Mouse (Mus musculus): Measurements from ENCODE around the gene Lrig2. TPM values are rescaled to one million over a fixed set of nuclear protein-coding genes. Genes with fewer than 3 reads are reported as not detected.
"Not testable (repeated sequence)": the region's sequence is repeated elsewhere in the genome, so short reads cannot be mapped to it uniquely, and the experiment has no call there.

The Lrig2 gene
- polyA plus RNA-seq, 1 experiment from 2014 or later = 30.9 TPM

- no peaks in the 10 kb centered on the region for H3K27me3 ChIP-seq
- H3K27ac ChIP-seq = no peak overlapping the region
- no peak overlapping the region for H3K9ac ChIP-seq (replicated peaks)
- H3K36me3 ChIP-seq = no peaks in the 10 kb centered on the region
- no peak overlapping the region for H3K4me2 ChIP-seq (replicated peaks)
- ATAC-seq = no peak
- H3K4me1 ChIP-seq (replicated peaks) = peaks cover 10% of the 10 kb centered on the region; the same call in 1 of the 2 replicates
- no peak overlapping the region for H3K4me3 ChIP-seq (replicated peaks)
- WGBS = 85% methylated on average over 3 of the region's 3 CpGs
- H3K9me3 ChIP-seq = no peaks in the 10 kb centered on the region
These were observed 67.6 kb downstream of the Lrig2 start for GRCm38 (mm10) chr3:104444082-104444481.

GRCm38 (mm10) chr3:104442357-104442756 is 69.4 kb downstream of the Lrig2 start:
- WGBS = 23% methylated on average over 5 of the region's 5 CpGs
- ATAC-seq = peak; percentile 61

GRCm38 (mm10) chr3:104441870-104442283 is 69.8 kb downstream of the Lrig2 start:
- Histone ChIP-seq H3K4me3 (replicated peaks) (peak overlapping the region; percentile 20), H3K4me1 (replicated peaks) (peaks cover 12% of the 10 kb centered on the region; the same call in 1 of the 2 replicates), H3K9ac (replicated peaks) (0 out of 2 replicates have a peak overlapping the region, but pooled peaks have one; percentile 30), H3K9me3 (no peaks in the 10 kb centered on the region), H3K36me3 (no peaks in the 10 kb centered on the region), H3K27me3 (no peaks in the 10 kb centered on the region), H3K27ac (0 out of 2 replicates have a peak overlapping the region, but pooled peaks have one; percentile 37), H3K4me2 (replicated peaks) (peak overlapping the region; percentile 47)
- WGBS = 16% methylated on average over 15 of the region's 15 CpGs
- ATAC-seq = peak; percentile 98

More at GRCm38 (mm10) chr3:104442357-104442756, 69.4 kb downstream of the Lrig2 start:
- no peaks in the 10 kb centered on the region for H3K9me3 ChIP-seq
- H3K4me2 ChIP-seq (replicated peaks) = peak overlapping the region; percentile 47
- no peaks in the 10 kb centered on the region for H3K27me3 ChIP-seq
- H3K4me3 ChIP-seq (replicated peaks) = 0 out of 2 replicates have a peak overlapping the region, but pooled peaks have one; percentile 20
- H3K27ac ChIP-seq = no peak overlapping the region
- no peak overlapping the region; the same call in 1 of the 2 replicates for H3K9ac ChIP-seq (replicated peaks)
- H3K36me3 ChIP-seq = no peaks in the 10 kb centered on the region
- peaks cover 12% of the 10 kb centered on the region; the same call in 1 of the 2 replicates for H3K4me1 ChIP-seq (replicated peaks)

- Histone ChIP-seq H3K9ac (replicated peaks) (no peak overlapping the region), H3K9me3 (no peaks in the 10 kb centered on the region), H3K4me1 (replicated peaks) (peaks cover 12% of the 10 kb centered on the region; the same call in 1 of the 2 replicates), H3K27ac (no peak overlapping the region), H3K4me3 (replicated peaks) (peak overlapping the region; percentile 20; the same call in 1 of the 2 replicates), H3K4me2 (replicated peaks) (peak overlapping the region; percentile 47), H3K36me3 (no peaks in the 10 kb centered on the region), H3K27me3 (no peaks in the 10 kb centered on the region)
- WGBS = 92% methylated on average over 7 of the region's 7 CpGs
- ATAC-seq = peak; percentile 31; the same call in 1 of the 2 replicates
These were observed 70.3 kb downstream of the Lrig2 start for GRCm38 (mm10) chr3:104441435-104441834.

GRCm38 (mm10) chr3:104438777-104439176 is 72.9 kb downstream of the Lrig2 start:
- H3K4me1 ChIP-seq (replicated peaks) = peaks cover 12% of the 10 kb centered on the region; the same call in 1 of the 2 replicates
- H3K4me2 ChIP-seq (replicated peaks) = no peak overlapping the region
- no peak for ATAC-seq
- H3K4me3 ChIP-seq (replicated peaks) = no peak overlapping the region
- WGBS = 92% methylated on average over 1 of the region's 1 CpGs
- no peaks in the 10 kb centered on the region for H3K9me3 ChIP-seq
- no peaks in the 10 kb centered on the region for H3K36me3 ChIP-seq
- no peaks in the 10 kb centered on the region for H3K27me3 ChIP-seq
- no peak overlapping the region for H3K27ac ChIP-seq
- H3K9ac ChIP-seq (replicated peaks) = no peak overlapping the region

- peaks cover 12% of the 10 kb centered on the region; the same call in 1 of the 2 replicates for H3K4me1 ChIP-seq (replicated peaks)
- no peak overlapping the region for H3K4me3 ChIP-seq (replicated peaks)
- H3K27me3 ChIP-seq = no peaks in the 10 kb centered on the region
- no peaks in the 10 kb centered on the region for H3K9me3 ChIP-seq
- no peak overlapping the region for H3K4me2 ChIP-seq (replicated peaks)
- no peak for ATAC-seq
- no peak overlapping the region for H3K9ac ChIP-seq (replicated peaks)
- H3K27ac ChIP-seq = no peak overlapping the region
- 49% methylated on average over 7 of the region's 7 CpGs for WGBS
- no peaks in the 10 kb centered on the region for H3K36me3 ChIP-seq
These were observed 74.1 kb downstream of the Lrig2 start for GRCm38 (mm10) chr3:104437576-104437975.

- WGBS = over 99% methylated on average over 3 of the region's 3 CpGs
- Histone ChIP-seq H3K9me3 (no peaks in the 10 kb centered on the region), H3K27ac (no peak overlapping the region), H3K4me2 (replicated peaks) (no peak overlapping the region), H3K9ac (replicated peaks) (no peak overlapping the region), H3K4me1 (replicated peaks) (0 out of 2 replicates have a peak, but pooled peaks cover 2% of the 10 kb centered on the region), H3K36me3 (no peaks in the 10 kb centered on the region), H3K4me3 (replicated peaks) (no peak overlapping the region), H3K27me3 (no peaks in the 10 kb centered on the region)
- no peak for ATAC-seq
These were observed 75.8 kb downstream of the Lrig2 start for GRCm38 (mm10) chr3:104435947-104436346.

GRCm38 (mm10) chr3:104434246-104434696 is 77.4 kb downstream of the Lrig2 start:
- H3K4me1 ChIP-seq (replicated peaks) = 0 out of 2 replicates have a peak, but pooled peaks cover 2% of the 10 kb centered on the region
- H3K4me3 ChIP-seq (replicated peaks) = peak overlapping the region; percentile 12
- ATAC-seq = no peak
- WGBS = 6% methylated on average over 9 of the region's 9 CpGs
- H3K36me3 ChIP-seq = no peaks in the 10 kb centered on the region
- no peak overlapping the region for H3K9ac ChIP-seq (replicated peaks)
- H3K27ac ChIP-seq = no peak overlapping the region
- no peaks in the 10 kb centered on the region for H3K9me3 ChIP-seq
- H3K4me2 ChIP-seq (replicated peaks) = peak overlapping the region; percentile 44
- H3K27me3 ChIP-seq = no peaks in the 10 kb centered on the region

GRCm38 (mm10) chr3:104432651-104433050 is 79.1 kb downstream of the Lrig2 start:
- Histone ChIP-seq H3K36me3 (no peaks in the 10 kb centered on the region), H3K4me2 (replicated peaks) (no peak overlapping the region), H3K4me3 (replicated peaks) (no peak overlapping the region), H3K27me3 (no peaks in the 10 kb centered on the region), H3K9ac (replicated peaks) (no peak overlapping the region), H3K27ac (no peak overlapping the region), H3K9me3 (no peaks in the 10 kb centered on the region), H3K4me1 (replicated peaks) (0 out of 2 replicates have a peak, but pooled peaks cover 2% of the 10 kb centered on the region)
- no peak for ATAC-seq
- WGBS = 87% methylated on average over 6 of the region's 6 CpGs

- 33% methylated on average over 10 of the region's 10 CpGs for WGBS
- Histone ChIP-seq H3K4me1 (replicated peaks) (no peaks in the 10 kb centered on the region), H3K27me3 (no peaks in the 10 kb centered on the region), H3K9me3 (no peaks in the 10 kb centered on the region), H3K4me3 (replicated peaks) (no peak overlapping the region), H3K4me2 (replicated peaks) (no peak overlapping the region), H3K36me3 (no peaks in the 10 kb centered on the region), H3K9ac (replicated peaks) (no peak overlapping the region), H3K27ac (no peak overlapping the region)
- no peak for ATAC-seq
These were observed 79.9 kb downstream of the Lrig2 start for GRCm38 (mm10) chr3:104431848-104432159.

- H3K4me2 ChIP-seq (replicated peaks) = no peak overlapping the region
- no peaks in the 10 kb centered on the region for H3K9me3 ChIP-seq
- H3K4me1 ChIP-seq (replicated peaks) = no peaks in the 10 kb centered on the region
- ATAC-seq = peak; percentile 24; the same call in 1 of the 2 replicates
- H3K27me3 ChIP-seq = no peaks in the 10 kb centered on the region
- WGBS = 31% methylated on average over 13 of the region's 14 CpGs
- no peak overlapping the region for H3K27ac ChIP-seq
- H3K9ac ChIP-seq (replicated peaks) = no peak overlapping the region
- no peak overlapping the region for H3K4me3 ChIP-seq (replicated peaks)
- no peaks in the 10 kb centered on the region for H3K36me3 ChIP-seq
These were observed 80.4 kb downstream of the Lrig2 start for GRCm38 (mm10) chr3:104431156-104431847.

GRCm38 (mm10) chr3:104427354-104427753 is 84.4 kb downstream of the Lrig2 start:
- not testable (repeated sequence) for H3K4me3 ChIP-seq (replicated peaks); H3K27ac ChIP-seq; H3K4me2 ChIP-seq (replicated peaks); ATAC-seq; H3K4me1 ChIP-seq (replicated peaks); H3K27me3 ChIP-seq; H3K9ac ChIP-seq (replicated peaks); H3K36me3 ChIP-seq; H3K9me3 ChIP-seq
- WGBS = 89% methylated on average over 2 of the region's 2 CpGs

Data from midbrain, embryonic 13.5 days (tissue).